Mouse (Mus musculus): ENCODE measurements around the gene Nme9. TPM values are rescaled to one million over a fixed set of nuclear protein-coding genes. Genes with fewer than 3 reads are reported as not detected.
A peak's percentile ranks its signal among the peaks of the same experiment; 100 is the strongest.

The Nme9 gene
- total RNA-seq, 2 experiments from 2014 or later: not detected

GRCm38 (mm10) chr9:99436182-99437030 lies 14.9 kb upstream of the Nme9 start:
- DNase-seq (ENCODE audit: low spot score in 2 of 2): peak; percentile 73 to 85

GRCm38 (mm10) chr9:99437031-99437764 lies 14.1 kb upstream of the Nme9 start, which contains the start of gene Mras:
Gene Mras, minus strand, starts transcription at chr9:99437381.
- no peak for DNase-seq (ENCODE audit: low spot score in 2 of 2)

- no peak for DNase-seq (ENCODE audit: low spot score in 2 of 2)
Observed at GRCm38 (mm10) chr9:99437781-99438565, 13.3 kb upstream of the Nme9 start.

- DNase-seq (ENCODE audit: low spot score in 2 of 2): no peak
Observed at GRCm38 (mm10) chr9:99439064-99439463, 12.2 kb upstream of the Nme9 start.

GRCm38 (mm10) chr9:99440941-99441340 lies 10.3 kb upstream of the Nme9 start:
- peak; percentile 72 to 84 for DNase-seq (ENCODE audit: low spot score in 2 of 2)

GRCm38 (mm10) chr9:99441647-99442433 lies 9.4 kb upstream of the Nme9 start:
- DNase-seq (ENCODE audit: low spot score in 2 of 2): no peak

GRCm38 (mm10) chr9:99444590-99445178 lies 6.6 kb upstream of the Nme9 start:
- DNase-seq (ENCODE audit: low spot score in 2 of 2): no peak

GRCm38 (mm10) chr9:99446259-99446658 lies 5.0 kb upstream of the Nme9 start:
- no peak for DNase-seq (ENCODE audit: low spot score in 2 of 2)

GRCm38 (mm10) chr9:99447323-99447722 lies 4.0 kb upstream of the Nme9 start:
- no peak for DNase-seq (ENCODE audit: low spot score in 2 of 2)

- no peak for DNase-seq (ENCODE audit: low spot score in 2 of 2)
Observed at GRCm38 (mm10) chr9:99449886-99450647, 1.2 kb upstream of the Nme9 start.

- DNase-seq (ENCODE audit: low spot score in 2 of 2): no peak
Observed at GRCm38 (mm10) chr9:99454211-99454610, 2.9 kb downstream of the Nme9 start.

- DNase-seq (ENCODE audit: low spot score in 2 of 2): peak; percentile 52 to 69
Observed at GRCm38 (mm10) chr9:99458529-99459208, 7.4 kb downstream of the Nme9 start.

GRCm38 (mm10) chr9:99459730-99460129 lies 8.5 kb downstream of the Nme9 start:
- no peak for DNase-seq (ENCODE audit: low spot score in 2 of 2)

GRCm38 (mm10) chr9:99464876-99465275 lies 13.6 kb downstream of the Nme9 start:
- no peak for DNase-seq (ENCODE audit: low spot score in 2 of 2)

- DNase-seq (ENCODE audit: low spot score in 2 of 2): no peak
Observed at GRCm38 (mm10) chr9:99468572-99468971, 17.3 kb downstream of the Nme9 start.

GRCm38 (mm10) chr9:99469681-99470273 lies 18.5 kb downstream of the Nme9 start:
- no peak for DNase-seq (ENCODE audit: low spot score in 2 of 2)

GRCm38 (mm10) chr9:99470347-99471092 lies 19.2 kb downstream of the Nme9 start:
- DNase-seq (ENCODE audit: low spot score in 2 of 2): no peak

GRCm38 (mm10) chr9:99471334-99471733 lies 20.1 kb downstream of the Nme9 start:
- DNase-seq (ENCODE audit: low spot score in 2 of 2): no peak

Measured in left cerebral cortex, adult 18-20 months (tissue).